Mouse (Mus musculus): ENCODE results near the gene Pttg1. TPM values are rescaled to one million over a fixed set of nuclear protein-coding genes. Genes with fewer than 3 reads are reported as not detected.

Gene Pttg1
- total and polyA plus RNA-seq, 2 experiments from 2014 or later: 51.9 to 74.3 TPM

DNA sequence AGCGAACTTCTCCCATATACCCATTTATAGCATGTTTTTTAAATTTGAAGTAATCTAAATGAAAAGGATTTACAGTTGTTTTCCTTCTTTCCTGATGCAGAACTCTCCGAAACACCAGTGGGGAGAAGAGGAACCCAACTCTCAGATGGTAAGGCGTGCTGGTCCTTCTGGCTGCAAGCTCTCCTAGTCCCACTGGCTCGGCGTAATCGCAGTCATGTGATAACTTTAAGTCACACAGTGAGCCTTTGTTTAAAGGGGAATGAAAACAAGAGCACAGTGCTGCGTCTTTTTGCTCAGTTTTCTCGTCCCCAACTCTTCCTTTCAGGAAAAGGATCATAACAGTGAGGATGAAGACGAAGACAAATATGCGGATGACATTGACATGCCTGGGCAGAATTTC, 15.1 kb upstream of the Pttg1 start:
- H3K4me2 ChIP-seq (ENCODE audit: low read depth, low read length, poor library complexity, severe bottlenecking): no peak overlapping the region
- peaks cover 85% of the 10 kb centered on the region for H3K36me3 ChIP-seq (ENCODE audit: insufficient read depth, low read length)
- no peak for TF ChIP-seq CTCF (IDR thresholded peaks at IDR 0.05)
- H3K4me3 ChIP-seq (ENCODE audit: low read depth, low read length): no peak overlapping the region
- H3K27me3 ChIP-seq (ENCODE audit: insufficient read depth, low read length): no peaks in the 10 kb centered on the region
- ATAC-seq (ENCODE audit: low FRiP score): no peak
- no peaks in the 10 kb centered on the region for H3K4me1 ChIP-seq (ENCODE audit: insufficient read depth, low read length)
- WGBS: 95% methylated on average over 10 of the region's 10 CpGs
- H3K27ac ChIP-seq (ENCODE audit: low read depth, low read length): no peak overlapping the region
- H3K9ac ChIP-seq (replicated peaks; ENCODE audit: low read length, poor library complexity, severe bottlenecking): no peak overlapping the region
- DNase-seq (ENCODE audit: low spot score): no peak
- H3K9me3 ChIP-seq (ENCODE audit: low read length): no peaks in the 10 kb centered on the region

DNA sequence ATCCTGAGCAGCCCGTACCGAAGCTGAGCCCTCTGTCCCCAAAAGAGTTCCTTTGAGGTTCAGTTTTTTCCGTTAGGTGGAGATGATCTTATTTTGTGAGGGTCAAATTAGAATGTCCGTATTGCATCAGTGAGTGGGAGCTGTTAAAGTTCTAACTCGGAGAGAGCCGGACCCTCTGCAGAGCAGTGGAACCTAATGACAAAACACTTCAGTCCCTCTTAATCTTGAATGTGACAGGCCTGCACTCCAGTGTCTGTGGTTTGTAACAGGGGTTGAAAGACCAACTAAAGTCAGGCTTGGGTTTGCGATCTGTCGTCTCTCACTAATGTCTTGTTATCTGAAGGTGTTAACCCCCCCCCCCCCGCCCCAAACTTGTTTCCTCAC, 8.0 kb upstream of the Pttg1 start:
- ATAC-seq (ENCODE audit: low FRiP score) (peak; percentile 58; the same call in 1 of the 2 replicates), DNase-seq (ENCODE audit: low spot score) (no peak)
- peak overlapping the region; percentile 77 for H3K4me3 ChIP-seq (ENCODE audit: low read depth, low read length)
- H3K9ac ChIP-seq (replicated peaks; ENCODE audit: low read length, poor library complexity, severe bottlenecking): peak overlapping the region; percentile 66
- no peaks in the 10 kb centered on the region for H3K9me3 ChIP-seq (ENCODE audit: low read length)
- 7% methylated on average over 9 of the region's 9 CpGs for WGBS
- H3K36me3 ChIP-seq (ENCODE audit: insufficient read depth, low read length): peaks cover 17% of the 10 kb centered on the region; the same call in 1 of the 2 replicates
- no peaks in the 10 kb centered on the region for H3K27me3 ChIP-seq (ENCODE audit: insufficient read depth, low read length)
- no peak for TF ChIP-seq CTCF (IDR thresholded peaks at IDR 0.05)
- peak overlapping the region; percentile 64 for H3K4me2 ChIP-seq (ENCODE audit: low read depth, low read length, poor library complexity, severe bottlenecking)
- no peak overlapping the region for H3K27ac ChIP-seq (ENCODE audit: low read depth, low read length)
- peaks cover 5% of the 10 kb centered on the region; the same call in 1 of the 2 replicates for H3K4me1 ChIP-seq (ENCODE audit: insufficient read depth, low read length)

DNA sequence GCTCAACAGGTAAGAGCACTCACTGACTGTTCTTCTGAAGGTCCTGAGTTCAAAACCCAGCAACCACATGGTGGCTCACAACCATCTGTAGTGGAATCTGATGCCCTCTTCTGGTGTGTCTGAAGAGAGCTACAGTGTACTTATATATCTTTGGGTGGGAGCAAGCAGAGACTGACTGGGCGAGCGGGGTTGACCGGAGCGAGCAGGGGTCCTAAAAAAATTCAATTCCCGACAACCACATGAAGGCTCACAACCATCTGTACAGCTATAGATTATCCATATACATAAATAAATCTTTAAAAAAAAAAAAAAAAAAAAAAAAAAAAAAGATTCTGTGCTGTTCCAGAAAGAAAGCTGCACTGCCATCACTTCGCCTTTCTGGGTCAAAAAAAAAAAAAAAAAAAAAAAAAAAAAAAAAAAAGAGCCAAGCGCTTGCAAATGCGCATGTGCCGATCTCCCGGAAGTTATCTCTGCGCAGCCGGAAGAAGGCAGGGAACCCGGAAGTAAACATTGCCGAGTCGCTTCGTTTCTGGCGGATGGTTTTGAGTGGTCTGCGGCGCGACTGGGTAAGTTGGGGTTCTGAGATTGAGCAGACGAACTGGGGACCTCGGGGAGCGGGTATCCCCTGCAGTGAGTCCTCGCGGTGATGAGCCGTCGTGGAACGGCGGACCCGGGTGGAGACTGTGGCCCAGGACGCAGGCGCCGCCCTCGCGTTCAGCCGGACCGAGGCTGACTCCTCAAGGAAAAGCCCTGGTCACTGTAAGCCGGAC, 7.4 kb upstream of the Pttg1 start, which contains the start of gene Slu7:
Gene Slu7, plus strand, starts transcription at position 491 of the 770 bp plus-strand sequence.
- Histone ChIP-seq H3K27ac (ENCODE audit: low read depth, low read length) (0 out of 2 replicates have a peak within 1 kb of the TSS, but pooled peaks have one; percentile 13), H3K9ac (replicated peaks; ENCODE audit: low read length, poor library complexity, severe bottlenecking) (peak within 1 kb of the TSS; percentile 66), H3K27me3 (ENCODE audit: insufficient read depth, low read length) (no peaks in the 10 kb centered on the region), H3K36me3 (ENCODE audit: insufficient read depth, low read length) (peaks cover 11% of the 10 kb centered on the region; the same call in 1 of the 2 replicates), H3K4me3 (ENCODE audit: low read depth, low read length) (peak within 1 kb of the TSS; percentile 77), H3K9me3 (ENCODE audit: low read length) (no peaks in the 10 kb centered on the region), H3K4me1 (ENCODE audit: insufficient read depth, low read length) (peaks cover 5% of the 10 kb centered on the region; the same call in 1 of the 2 replicates), H3K4me2 (ENCODE audit: low read depth, low read length, poor library complexity, severe bottlenecking) (peak within 1 kb of the TSS; percentile 64)
- 8% methylated on average over 38 of the region's 38 CpGs for WGBS
- DNase-seq (ENCODE audit: low spot score) (peak; percentile 91), ATAC-seq (ENCODE audit: low FRiP score) (peak; percentile 75; the same call in 1 of the 2 replicates)
- TF ChIP-seq CTCF (IDR thresholded peaks at IDR 0.05): peak; percentile 48

DNA sequence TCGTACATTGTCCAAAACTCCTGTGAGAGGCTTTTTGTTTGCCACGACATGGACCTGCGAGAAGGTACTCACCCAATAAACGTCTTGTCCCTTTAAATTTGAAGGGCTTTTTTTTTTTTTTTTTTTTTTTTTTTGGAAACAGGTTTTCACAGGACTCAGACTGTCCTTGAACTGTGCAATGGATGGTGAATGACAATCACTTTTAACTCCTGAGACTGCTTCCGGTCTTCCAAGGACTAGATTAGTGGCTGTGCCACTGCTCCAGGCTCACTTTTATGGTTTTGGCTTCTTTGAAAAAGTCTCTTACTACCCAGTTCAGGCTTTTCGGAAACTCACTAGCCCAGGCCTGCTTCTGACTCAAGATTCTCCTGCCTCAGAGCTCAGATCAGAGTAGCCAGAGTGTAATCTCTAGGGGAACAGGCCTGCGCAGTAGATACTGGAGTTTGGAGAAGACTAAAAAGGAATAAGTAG, 398 bp upstream of the Pttg1 start:
- peak overlapping the region; percentile 63 for H3K4me2 ChIP-seq (ENCODE audit: low read depth, low read length, poor library complexity, severe bottlenecking)
- H3K36me3 ChIP-seq (ENCODE audit: insufficient read depth, low read length): no peaks in the 10 kb centered on the region
- no peaks in the 10 kb centered on the region for H3K27me3 ChIP-seq (ENCODE audit: insufficient read depth, low read length)
- H3K9me3 ChIP-seq (ENCODE audit: low read length): no peaks in the 10 kb centered on the region
- H3K9ac ChIP-seq (replicated peaks; ENCODE audit: low read length, poor library complexity, severe bottlenecking): peak overlapping the region; percentile 33; the same call in 1 of the 2 replicates
- WGBS: 18% methylated on average over 7 of the region's 7 CpGs
- H3K4me3 ChIP-seq (ENCODE audit: low read depth, low read length): peak overlapping the region; percentile 53
- peak overlapping the region; percentile 43; the same call in 1 of the 2 replicates for H3K27ac ChIP-seq (ENCODE audit: low read depth, low read length)
- DNase-seq (ENCODE audit: low spot score) (no peak), ATAC-seq (ENCODE audit: low FRiP score) (no peak)
- H3K4me1 ChIP-seq (ENCODE audit: insufficient read depth, low read length): no peaks in the 10 kb centered on the region
- TF ChIP-seq CTCF (IDR thresholded peaks at IDR 0.05): no peak

DNA sequence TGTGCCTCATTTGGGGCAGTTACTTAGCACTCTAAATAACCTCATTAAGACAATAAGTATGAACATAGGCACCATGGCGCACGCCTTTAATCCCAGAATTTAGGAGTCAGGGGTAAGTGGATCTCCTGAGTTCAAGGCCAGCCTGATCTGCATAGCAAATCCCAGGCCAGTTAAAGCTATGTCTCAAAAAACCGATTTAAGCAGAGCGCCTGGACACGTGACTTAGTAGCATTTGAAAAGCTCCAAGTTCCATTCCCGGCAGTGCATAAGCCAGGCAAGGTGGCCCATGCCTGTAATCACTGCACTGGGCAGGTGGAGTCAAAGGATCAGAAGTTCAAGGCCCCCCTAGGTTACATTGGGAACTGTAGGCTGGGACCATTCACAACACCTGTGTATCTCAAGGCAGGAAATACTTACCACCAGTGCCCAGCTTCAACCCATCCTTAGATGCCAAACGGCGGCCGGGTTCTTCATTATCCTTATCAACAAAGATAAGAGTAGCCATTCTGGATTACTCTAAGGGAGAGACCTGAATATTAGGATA, 813 bp downstream of the Pttg1 start:
- no peak; the same call in 1 of the 2 replicates for ATAC-seq (ENCODE audit: low FRiP score)
- no peak for TF ChIP-seq CTCF (IDR thresholded peaks at IDR 0.05)
- Histone ChIP-seq H3K36me3 (ENCODE audit: insufficient read depth, low read length) (no peaks in the 10 kb centered on the region), H3K4me2 (ENCODE audit: low read depth, low read length, poor library complexity, severe bottlenecking) (peak overlapping the region; percentile 63), H3K9ac (replicated peaks; ENCODE audit: low read length, poor library complexity, severe bottlenecking) (no peak overlapping the region), H3K4me1 (ENCODE audit: insufficient read depth, low read length) (no peaks in the 10 kb centered on the region), H3K9me3 (ENCODE audit: low read length) (no peaks in the 10 kb centered on the region), H3K27ac (ENCODE audit: low read depth, low read length) (no peak overlapping the region), H3K4me3 (ENCODE audit: low read depth, low read length) (peak overlapping the region; percentile 53; the same call in 1 of the 2 replicates), H3K27me3 (ENCODE audit: insufficient read depth, low read length) (no peaks in the 10 kb centered on the region)
- WGBS: 92% methylated on average over 9 of the region's 9 CpGs
- no peak for DNase-seq (ENCODE audit: low spot score)

DNA sequence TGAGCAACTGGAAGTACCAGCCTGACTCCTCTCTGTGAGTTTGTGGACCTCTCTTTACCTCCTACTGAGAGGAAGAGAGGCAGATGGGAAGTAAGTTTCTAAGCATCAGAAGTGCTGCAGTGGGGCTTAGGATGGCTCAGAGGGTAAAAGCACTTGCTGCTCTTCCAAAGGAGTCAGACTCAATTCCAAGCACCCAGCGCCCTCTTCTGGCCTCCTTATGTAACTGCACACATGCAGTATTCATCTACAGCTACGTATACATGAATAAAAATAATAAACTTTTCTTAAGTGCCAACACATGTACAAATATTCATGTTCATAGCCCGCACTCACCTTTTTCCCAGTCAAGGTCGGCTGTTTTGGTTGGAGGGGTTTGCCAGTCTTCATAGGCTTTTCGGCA, 1.7 kb downstream of the Pttg1 start:
- Histone ChIP-seq H3K27ac (ENCODE audit: low read depth, low read length) (no peak overlapping the region), H3K4me1 (ENCODE audit: insufficient read depth, low read length) (no peaks in the 10 kb centered on the region), H3K36me3 (ENCODE audit: insufficient read depth, low read length) (no peaks in the 10 kb centered on the region), H3K4me3 (ENCODE audit: low read depth, low read length) (no peak overlapping the region), H3K9me3 (ENCODE audit: low read length) (no peaks in the 10 kb centered on the region), H3K4me2 (ENCODE audit: low read depth, low read length, poor library complexity, severe bottlenecking) (no peak overlapping the region), H3K27me3 (ENCODE audit: insufficient read depth, low read length) (no peaks in the 10 kb centered on the region), H3K9ac (replicated peaks; ENCODE audit: low read length, poor library complexity, severe bottlenecking) (no peak overlapping the region)
- DNase-seq (ENCODE audit: low spot score) (peak; percentile 18), ATAC-seq (ENCODE audit: low FRiP score) (no peak)
- TF ChIP-seq CTCF (IDR thresholded peaks at IDR 0.05): peak; percentile 78
- WGBS: 75% methylated on average over 5 of the region's 5 CpGs
